Comparison of ENCODE assay signal across 15 mouse cellular contexts in the genomic region with DNA sequence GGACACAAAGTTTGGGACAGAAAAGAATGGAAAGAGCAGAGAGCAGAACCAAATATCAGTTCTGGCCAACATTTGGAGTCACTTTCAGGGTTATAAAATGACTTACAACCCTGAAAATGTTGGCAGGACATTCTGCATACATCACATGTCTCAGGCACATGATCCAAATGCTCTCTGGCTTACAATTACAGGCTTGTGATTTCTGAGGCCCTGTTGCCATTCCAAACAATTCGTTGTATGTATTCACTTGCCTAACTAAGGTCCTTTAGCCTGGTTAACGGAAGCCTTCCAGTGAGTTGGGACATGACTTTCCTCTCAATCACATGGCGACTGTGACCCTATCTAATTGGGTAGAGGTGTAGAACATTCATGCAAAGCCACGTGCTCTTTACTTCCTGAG.
DNase-seq lines count a peak whose midpoint lies in the region; ATAC-seq and TF ChIP-seq lines count a peak whose summit lies in the region.
"Had no signal": no experiment of that assay in that cellular context is flagged by ENCODE, and none has a peak within 500 bp of the region (broad histone marks: within the 10 kb centered on the region; RNA-seq: fewer than 3 reads in every experiment).

No protein-coding gene starts in this region.

- no peak overlapping the region for H3K4me2 ChIP-seq in hindbrain, embryonic 12.5 days (replicated peaks)
- H3K4me2 ChIP-seq: hindbrain, embryonic 15.5 days; limb, embryonic 13.5 days had no signal

- 84% methylated on average over 4 of the region's 4 CpGs for WGBS in hindbrain, embryonic 12.5 days

- H3K9me3 ChIP-seq in hindbrain, embryonic 12.5 days (replicated peaks), result no peaks in the 10 kb centered on the region
- H3K9me3 ChIP-seq: hindbrain, embryonic 15.5 days; limb, embryonic 13.5 days had no signal

- peak; percentile 18 for DNase-seq in adrenal gland, adult 8-10 months
- no peak for DNase-seq in adrenal gland, postnatal 4 days (ENCODE audit: low spot score in 2 of 2)
- no peak for DNase-seq in left cerebral cortex, adult 2 months (ENCODE audit: extremely low spot score in 1 of 2, low spot score in 2 of 2)
- no peak for DNase-seq in left cerebral cortex, adult 11 months (ENCODE audit: low spot score)
- DNase-seq in heart, postnatal 36 days, result peak; percentile 23 to 51
- DNase-seq: B cell, adult 2 months; cerebellum, postnatal 36 days; layer of hippocampus, adult 9-11 months; right cerebral cortex, postnatal 25 days had no signal

- H3K4me3 ChIP-seq in left cerebral cortex, adult 2 months, result no peak overlapping the region
- no peak overlapping the region for H3K4me3 ChIP-seq in cortical plate, adult 2 months (ENCODE audit: insufficient read depth, low read length)
- H3K4me3 ChIP-seq in hindbrain, embryonic 12.5 days, result no peak overlapping the region
- H3K4me3 ChIP-seq: erythroblast, embryonic 14.5 days; hindbrain, embryonic 15.5 days; limb, embryonic 13.5 days had no signal

- intact Hi-C loops in left cerebral cortex, adult 2 months (cut with DNase I), result loop anchor here (10.0 kb wide), 1 partner anchor 1125 kb away; no protein-coding TSS in a partner anchor
- intact Hi-C loops in heart, postnatal 36 days (cut with DNase I), result no loop called here

- peaks cover 2% of the 10 kb centered on the region for H3K4me1 ChIP-seq in cortical plate, adult 2 months (ENCODE audit: control insufficient read depth, insufficient read depth, low read length)
- H3K4me1 ChIP-seq in hindbrain, embryonic 12.5 days, result no peaks in the 10 kb centered on the region
- H3K4me1 ChIP-seq: hindbrain, embryonic 15.5 days; limb, embryonic 13.5 days had no signal

- peak overlapping the region; percentile 76 for H3K27ac ChIP-seq in left cerebral cortex, adult 2 months
- H3K27ac ChIP-seq in cortical plate, adult 2 months (ENCODE audit: insufficient read depth, low read length), result peak overlapping the region; percentile 54
- no peak overlapping the region for H3K27ac ChIP-seq in hindbrain, embryonic 12.5 days
- H3K27ac ChIP-seq: hindbrain, embryonic 15.5 days; limb, embryonic 13.5 days had no signal

- no peak for ATAC-seq in hindbrain, embryonic 12.5 days (ENCODE audit: low FRiP score)
- ATAC-seq in erythroid progenitor cell, adult 5-6 weeks (replicated peaks; ENCODE audit: low FRiP score, poor library complexity, severe bottlenecking), result no peak

- no peak for TF ChIP-seq CTCF in left cerebral cortex, adult 2 months (IDR thresholded peaks at IDR 0.05)
- TF ChIP-seq CTCF in cortical plate, adult 2 months (IDR thresholded peaks at IDR 0.05; ENCODE audit: extremely low read depth, insufficient read depth, low read length), result no peak

- no peak for TF ChIP-seq POLR2A in cortical plate, adult 2 months (IDR thresholded peaks at IDR 0.05; ENCODE audit: extremely low read depth, insufficient read depth, low read length)

- H3K9ac ChIP-seq in hindbrain, embryonic 12.5 days, result no peak overlapping the region
- H3K9ac ChIP-seq: hindbrain, embryonic 15.5 days; limb, embryonic 13.5 days had no signal

- no peaks in the 10 kb centered on the region for H3K36me3 ChIP-seq in hindbrain, embryonic 12.5 days
- H3K36me3 ChIP-seq: hindbrain, embryonic 15.5 days; limb, embryonic 13.5 days had no signal

- H3K27me3 ChIP-seq in hindbrain, embryonic 12.5 days, result no peaks in the 10 kb centered on the region
- H3K27me3 ChIP-seq: hindbrain, embryonic 15.5 days; limb, embryonic 13.5 days had no signal

Comparison
In these comparisons a context has a peak if more than half of its experiments do, and no peak if none do; other contexts are left out.
1. DNase-seq: peak in adrenal gland, adult 8-10 months (single experiment) and heart, postnatal 36 days (2 of 2); none in adrenal gland, postnatal 4 days (0 of 2), left cerebral cortex, adult 2 months (0 of 2) and left cerebral cortex, adult 11 months (single experiment).